Mouse (Mus musculus) heart, postnatal 0 days (tissue): Measurements from ENCODE around the gene Pofut1. TPM values are rescaled to one million over a fixed set of nuclear protein-coding genes. Genes with fewer than 3 reads are reported as not detected.

Experiments used
- ATAC-seq: fragments of 200-750 bp; cut with Nextera tagmentation; 2 replicates; pipeline ENCODE4 v1.8.0; 2017; ENCODE audit warnings: low read depth, moderate number of reproducible peaks, moderate library complexity; ENCODE audit not compliant: insufficient read depth
- DNase-seq: peaks from one replicate; pipeline ENCODE4 v3.0.0-alpha.2; 2016; ENCODE audit warnings: low spot score
- H3K27ac ChIP-seq: fragments of 300-500 bp; sonication (generic); 2 replicates; pipeline ENCODE4 v1.5.1; 2014; ENCODE audit warnings: low read depth, mild to moderate bottlenecking
- H3K27me3 ChIP-seq: fragments of 300-500 bp; sonication (generic); 2 replicates; pipeline ENCODE4 v1.6.1; 2014; ENCODE audit warnings: low read length, mixed read lengths; ENCODE audit not compliant: control insufficient read depth, insufficient read depth
- H3K36me3 ChIP-seq: fragments of 300-500 bp; sonication (generic); replicated peaks from 2 replicates; pipeline ENCODE4 v1.6.1; 2014; ENCODE audit warnings: low read length, mixed read lengths; ENCODE audit not compliant: control insufficient read depth, insufficient read depth
- H3K4me1 ChIP-seq: fragments of 300-500 bp; sonication (generic); 2 replicates; pipeline ENCODE4 v1.6.1; 2014; ENCODE audit warnings: antibody characterized with exemption; ENCODE audit not compliant: control insufficient read depth, insufficient read depth
- H3K4me2 ChIP-seq: fragments of 300-500 bp; sonication (generic); 2 replicates; pipeline ENCODE4 v1.6.1; 2014; ENCODE audit warnings: low read depth, mild to moderate bottlenecking, low read length, moderate library complexity
- H3K4me3 ChIP-seq: fragments of 300-500 bp; sonication (generic); 2 replicates; pipeline ENCODE4 v1.5.1; 2014; ENCODE audit warnings: low read depth, low read length
- H3K9ac ChIP-seq: fragments of 300-500 bp; sonication (generic); replicated peaks from 2 replicates; pipeline ENCODE4 v1.6.1; 2014; ENCODE audit warnings: low read depth, low read length, mixed read lengths
- H3K9me3 ChIP-seq: fragments of 300-500 bp; sonication (generic); replicated peaks from 2 replicates; pipeline ENCODE4 v1.6.1; 2016; ENCODE audit warnings: low read length; ENCODE audit not compliant: control insufficient read depth
- CTCF ChIP-seq: IDR thresholded peaks from 2 replicates; pipeline ENCODE4 v1.5.1; 2016; ENCODE audit warnings: antibody characterized with exemption, control low read depth, low read depth
- EP300 ChIP-seq: IDR thresholded peaks from 2 replicates; pipeline ENCODE4 v1.6.1; 2016; ENCODE audit warnings: antibody characterized with exemption, low read depth
- WGBS: fragments of 180-500 bp; shearing (Covaris S2); extraction: QIAGEN DNeasy Blood & Tissue Kit; methylation state at CpG from one replicate; pipeline ENCODE4 v1.1.7; 2014; 5-methylcytosine and 5-hydroxymethylcytosine counted together
- polyA plus RNA-seq: library from polyadenylated mRNA; unstranded; fragments of >200 nt; fragmentation: Nextera tagmentation; extraction: Ambion mirVana; gene quantifications from 2 replicates; pipeline ENCODE4 v1.2.1, GENCODE M21; 2015
- total RNA-seq: library from RNA; depleted of rRNA; stranded (reverse); fragments of >200 nt; gene quantifications from 2 replicates; pipeline ENCODE4 v1.2.3, GENCODE M21; 2014; ENCODE audit warnings: low replicate concordance; rRNA removed

Pofut1 gene
- total and polyA plus RNA-seq, 2 experiments from 2014 or later = 2.5 to 28.6 TPM

GRCm38 (mm10) chr2:153309106-153309505 lies 67.8 kb downstream of the Pofut1 start:
- DNase-seq = no peak
- Histone ChIP-seq H3K4me2 (no peak overlapping the region), H3K4me3 (no peak overlapping the region), H3K9ac (no peak overlapping the region), H3K36me3 (no peaks in the 10 kb centered on the region), H3K9me3 (no peaks in the 10 kb centered on the region), H3K27me3 (no peaks in the 10 kb centered on the region), H3K27ac (no peak overlapping the region), H3K4me1 (no peaks in the 10 kb centered on the region)
- TF ChIP-seq CTCF (no peak), EP300 (no peak)
- 80% methylated on average over 8 of the region's 8 CpGs for WGBS
- ATAC-seq = no peak

GRCm38 (mm10) chr2:153310228-153310627 lies 68.9 kb downstream of the Pofut1 start:
- no peak overlapping the region for H3K4me2 ChIP-seq
- DNase-seq (peak; percentile 18), ATAC-seq (0 out of 2 replicates have a peak, but pooled peaks have one; percentile 24)
- no peak overlapping the region for H3K27ac ChIP-seq
- TF ChIP-seq CTCF = no peak
- no peak for TF ChIP-seq EP300
- H3K9ac ChIP-seq = no peak overlapping the region
- WGBS = 58% methylated on average over 6 of the region's 6 CpGs
- no peaks in the 10 kb centered on the region for H3K36me3 ChIP-seq
- no peaks in the 10 kb centered on the region for H3K27me3 ChIP-seq
- no peak overlapping the region for H3K4me3 ChIP-seq
- H3K9me3 ChIP-seq = no peaks in the 10 kb centered on the region
- H3K4me1 ChIP-seq = no peaks in the 10 kb centered on the region

- Histone ChIP-seq H3K4me3 (no peak overlapping the region), H3K4me2 (no peak overlapping the region), H3K9me3 (no peaks in the 10 kb centered on the region), H3K36me3 (peaks cover 18% of the 10 kb centered on the region), H3K27ac (no peak overlapping the region), H3K9ac (no peak overlapping the region), H3K27me3 (no peaks in the 10 kb centered on the region), H3K4me1 (no peaks in the 10 kb centered on the region)
- DNase-seq = no peak
- 89% methylated on average over 9 of the region's 9 CpGs for WGBS
- no peak for ATAC-seq
- TF ChIP-seq CTCF (no peak), EP300 (no peak)
Observed at GRCm38 (mm10) chr2:153312884-153313283, 71.6 kb downstream of the Pofut1 start.

GRCm38 (mm10) chr2:153318408-153318807 lies 77.1 kb downstream of the Pofut1 start:
- Histone ChIP-seq H3K27ac (peak overlapping the region; percentile 27; the same call in 1 of the 2 replicates), H3K4me2 (no peak overlapping the region), H3K4me3 (no peak overlapping the region), H3K4me1 (no peaks in the 10 kb centered on the region), H3K9ac (no peak overlapping the region), H3K27me3 (no peaks in the 10 kb centered on the region), H3K9me3 (no peaks in the 10 kb centered on the region), H3K36me3 (peaks cover 54% of the 10 kb centered on the region)
- WGBS = 90% methylated on average over 4 of the region's 4 CpGs
- ATAC-seq = no peak
- no peak for DNase-seq
- TF ChIP-seq CTCF (no peak), EP300 (no peak)

GRCm38 (mm10) chr2:153319036-153319643 lies 77.8 kb downstream of the Pofut1 start:
- H3K4me2 ChIP-seq = no peak overlapping the region
- H3K27ac ChIP-seq = peak overlapping the region; percentile 27
- H3K9me3 ChIP-seq = no peaks in the 10 kb centered on the region
- H3K9ac ChIP-seq = no peak overlapping the region
- H3K27me3 ChIP-seq = no peaks in the 10 kb centered on the region
- peaks cover 61% of the 10 kb centered on the region for H3K36me3 ChIP-seq
- TF ChIP-seq CTCF = no peak
- no peak for TF ChIP-seq EP300
- no peaks in the 10 kb centered on the region for H3K4me1 ChIP-seq
- 62% methylated on average over 8 of the region's 8 CpGs for WGBS
- 0 out of 2 replicates have a peak, but pooled peaks have one; percentile 11 for ATAC-seq
- DNase-seq = no peak
- H3K4me3 ChIP-seq = no peak overlapping the region

Other genes with a start within 250 kb of the Pofut1 start
- 24.1 and 71.8 TPM in 2 replicates for gene Pdrg1, start 226.1 kb upstream of the Pofut1 start, total RNA-seq
- gene Pdrg1, start 226.1 kb upstream of the Pofut1 start, polyA plus RNA-seq = 120 and 129 TPM in 2 replicates
- gene Xkr7, start 209.7 kb upstream of the Pofut1 start, total RNA-seq = not detected in 2 replicates
- gene Xkr7, start 209.7 kb upstream of the Pofut1 start, polyA plus RNA-seq = not detected in 2 replicates
- gene Ccm2l, start 175.6 kb upstream of the Pofut1 start, total RNA-seq = 21.0 and 32.4 TPM in 2 replicates
- 3.5 and 4.3 TPM in 2 replicates for gene Ccm2l, start 175.6 kb upstream of the Pofut1 start, polyA plus RNA-seq
- 3.8 and 6.4 TPM in 2 replicates for gene Hck, start 133.1 kb upstream of the Pofut1 start, total RNA-seq
- gene Hck, start 133.1 kb upstream of the Pofut1 start, polyA plus RNA-seq = 1.5 and 1.7 TPM in 2 replicates
- gene Tm9sf4, start 80.2 kb upstream of the Pofut1 start, total RNA-seq = 35.7 and 37.8 TPM in 2 replicates
- 38.2 and 38.8 TPM in 2 replicates for gene Tm9sf4, start 80.2 kb upstream of the Pofut1 start, polyA plus RNA-seq
- 0.95 and 5.1 TPM in 2 replicates for gene Tspyl3, start 16.1 kb upstream of the Pofut1 start, total RNA-seq
- gene Tspyl3, start 16.1 kb upstream of the Pofut1 start, polyA plus RNA-seq = 2.5 and 2.7 TPM in 2 replicates
- 6.3 and 6.5 TPM in 2 replicates for gene Plagl2, start 107 bp upstream of the Pofut1 start, total RNA-seq
- gene Plagl2, start 107 bp upstream of the Pofut1 start, polyA plus RNA-seq = 2.4 and 2.6 TPM in 2 replicates
- gene Kif3b, start 49.9 kb downstream of the Pofut1 start, total RNA-seq = 6.5 and 8.7 TPM in 2 replicates
- 2.5 and 3.1 TPM in 2 replicates for gene Kif3b, start 49.9 kb downstream of the Pofut1 start, polyA plus RNA-seq
- 18.8 and 21.3 TPM in 2 replicates for gene Asxl1, start 104.3 kb downstream of the Pofut1 start, total RNA-seq
- 6.4 and 7.4 TPM in 2 replicates for gene Asxl1, start 104.3 kb downstream of the Pofut1 start, polyA plus RNA-seq